Mouse (Mus musculus) bone marrow macrophage, adult 2 months (primary cell): ENCODE results near the gene Npas3. TPM values are rescaled to one million over a fixed set of nuclear protein-coding genes. Genes with fewer than 3 reads are reported as not detected.

ENCODE experiments used
- H3K27ac ChIP-seq: 2 replicates; pipeline ENCODE4 v1.5.1; 2012; ENCODE audit warnings: low read depth, low read length; ENCODE audit not compliant: insufficient read depth
- H3K4me1 ChIP-seq: 2 replicates; pipeline ENCODE4 v1.6.1; 2012; ENCODE audit warnings: low read length; ENCODE audit not compliant: control insufficient read depth, insufficient read depth
- H3K4me3 ChIP-seq: 2 replicates; pipeline ENCODE4 v1.5.1; 2012; ENCODE audit warnings: mild to moderate bottlenecking, low read length, moderate library complexity; ENCODE audit not compliant: insufficient read depth
- CTCF ChIP-seq: IDR thresholded peaks from 2 replicates; pipeline ENCODE4 v1.5.1; 2012; ENCODE audit warnings: low read depth, mild to moderate bottlenecking, low read length, moderate library complexity
- POLR2A ChIP-seq: IDR thresholded peaks from 2 replicates; pipeline ENCODE4 v1.6.1; 2012; ENCODE audit warnings: mild to moderate bottlenecking, low read depth, low read length, borderline replicate concordance
- polyA plus RNA-seq: library from polyadenylated mRNA; stranded (reverse); fragments of >200 nt; gene quantifications from 2 replicates; pipeline ENCODE4 v1.2.4, GENCODE M21; 2012; ENCODE audit not compliant: missing spikeins, insufficient read depth, insufficient read length

The Npas3 gene
- polyA plus RNA-seq, 1 experiment, result not detected

DNA sequence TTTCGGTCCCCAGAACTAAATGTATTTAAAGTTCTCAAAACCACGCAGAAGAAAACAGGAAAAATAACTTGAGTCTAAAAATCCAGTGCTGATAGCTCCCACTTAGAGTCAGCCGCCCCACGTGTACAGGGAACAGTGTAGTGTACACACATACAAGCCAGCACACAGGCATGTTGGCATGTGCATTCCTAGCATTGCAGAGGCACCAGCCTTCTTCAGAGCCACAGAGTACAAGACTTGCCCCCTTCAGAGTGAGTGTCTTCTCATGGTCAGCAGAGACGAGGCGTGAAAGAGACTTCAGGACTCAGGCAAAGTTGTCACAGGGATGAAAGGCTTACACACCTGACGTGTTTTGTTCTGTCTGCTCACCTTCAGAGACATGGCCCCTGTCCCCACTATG, 565.8 kb downstream of the Npas3 start:
- H3K4me3 ChIP-seq, result no peak overlapping the region
- TF ChIP-seq POLR2A (no peak), CTCF (no peak)
- no peaks in the 10 kb centered on the region for H3K4me1 ChIP-seq
- H3K27ac ChIP-seq, result no peak overlapping the region

DNA sequence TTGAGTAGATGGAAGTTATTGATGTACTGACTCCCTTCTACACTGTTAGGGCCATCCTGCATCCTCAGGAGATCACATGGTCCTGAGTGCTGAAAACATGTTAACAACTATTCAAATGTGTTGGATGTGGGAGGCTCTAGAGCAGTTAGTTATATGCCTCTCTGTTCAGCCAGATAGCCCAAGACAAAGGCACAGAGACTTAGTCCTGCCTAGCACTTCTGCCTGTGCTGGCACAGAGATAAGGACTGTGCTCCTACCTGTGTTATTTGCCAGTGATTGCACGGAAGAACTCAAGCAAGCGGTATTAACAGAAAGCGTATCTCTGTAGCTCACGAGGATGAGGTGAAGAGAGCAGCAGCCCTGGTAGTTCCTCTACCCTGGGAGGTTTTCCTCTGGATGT, 571.5 kb downstream of the Npas3 start:
- TF ChIP-seq POLR2A, result no peak
- TF ChIP-seq CTCF, result no peak
- H3K4me1 ChIP-seq, result no peaks in the 10 kb centered on the region
- H3K4me3 ChIP-seq, result no peak overlapping the region
- no peak overlapping the region for H3K27ac ChIP-seq

- no peak overlapping the region for H3K4me3 ChIP-seq
- TF ChIP-seq POLR2A, result no peak
- no peak for TF ChIP-seq CTCF
These were observed 574.4 kb downstream of the Npas3 start for GRCm38 (mm10) chr12:53822881-53823280.

GRCm38 (mm10) chr12:53825251-53825650, 576.8 kb downstream of the Npas3 start:
- no peak overlapping the region for H3K27ac ChIP-seq
- TF ChIP-seq POLR2A (no peak), CTCF (no peak)

More at GRCm38 (mm10) chr12:53822881-53823280, 574.4 kb downstream of the Npas3 start:
- H3K27ac ChIP-seq, result no peak overlapping the region
- no peaks in the 10 kb centered on the region for H3K4me1 ChIP-seq

DNA sequence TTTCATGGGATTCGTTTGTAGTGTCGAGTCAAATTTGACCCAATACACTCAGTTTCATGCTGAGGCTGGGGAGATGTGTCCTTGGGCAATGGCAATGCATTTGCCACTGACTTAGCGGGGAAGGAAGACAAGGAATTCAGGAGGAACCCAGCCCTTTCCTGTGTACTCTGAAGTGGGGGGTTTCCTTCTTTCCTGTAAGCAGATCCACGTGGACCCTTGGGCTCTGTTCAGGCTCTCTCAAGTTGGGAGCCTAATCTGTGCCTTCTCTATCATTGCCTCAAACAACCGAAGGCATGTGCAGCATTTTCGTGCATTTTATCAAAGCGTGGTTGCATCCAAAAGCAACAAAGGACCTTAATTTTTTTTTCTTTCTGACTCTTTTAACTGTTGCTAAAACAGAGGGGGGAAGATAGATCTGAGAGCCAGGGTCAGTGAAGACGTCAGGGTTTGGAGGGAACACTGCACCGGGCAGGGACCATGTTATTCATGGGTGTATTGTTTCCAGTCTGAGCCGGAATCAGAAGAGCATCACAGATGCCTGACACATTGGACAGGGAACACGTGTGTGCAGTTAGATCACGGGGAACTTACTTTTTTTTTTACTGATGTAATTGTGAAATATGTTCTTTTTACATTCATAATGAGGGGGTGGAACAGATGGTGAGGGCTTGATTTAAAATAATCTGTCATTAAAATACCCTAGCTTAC, 577.6 kb downstream of the Npas3 start:
- TF ChIP-seq CTCF (no peak), POLR2A (no peak)
- no peak overlapping the region for H3K4me3 ChIP-seq
- H3K27ac ChIP-seq, result no peak overlapping the region
- H3K4me1 ChIP-seq, result no peaks in the 10 kb centered on the region

More at GRCm38 (mm10) chr12:53825251-53825650, 576.8 kb downstream of the Npas3 start:
- Histone ChIP-seq H3K4me3 (no peak overlapping the region), H3K4me1 (no peaks in the 10 kb centered on the region)

- TF ChIP-seq POLR2A (no peak), CTCF (no peak)
These were observed 578.3 kb downstream of the Npas3 start for GRCm38 (mm10) chr12:53826812-53827211.

DNA sequence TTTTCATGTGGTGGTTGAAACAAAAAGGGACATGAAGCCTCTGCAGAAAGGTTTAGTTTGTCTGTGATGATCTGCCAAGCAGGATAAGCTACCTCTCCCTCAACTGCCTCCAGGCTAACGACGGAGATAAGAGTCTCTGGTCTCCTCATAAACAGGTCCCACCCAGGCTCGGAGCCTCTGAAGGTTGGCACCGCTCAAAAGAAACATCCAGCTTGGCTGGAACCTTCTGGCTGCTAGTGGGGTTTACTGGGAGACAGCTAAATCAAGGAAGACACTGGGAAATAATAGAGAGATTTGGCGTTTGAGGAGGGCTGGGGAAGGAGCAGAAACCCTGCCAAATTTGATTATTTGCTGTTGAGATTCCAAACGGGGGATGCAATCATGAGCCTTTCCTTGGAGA, 584.1 kb downstream of the Npas3 start:
- no peaks in the 10 kb centered on the region for H3K4me1 ChIP-seq
- H3K27ac ChIP-seq, result no peak overlapping the region
- no peak for TF ChIP-seq CTCF
- TF ChIP-seq POLR2A, result no peak
- no peak overlapping the region for H3K4me3 ChIP-seq

More at GRCm38 (mm10) chr12:53826812-53827211, 578.3 kb downstream of the Npas3 start:
- Histone ChIP-seq H3K4me3 (no peak overlapping the region), H3K27ac (no peak overlapping the region), H3K4me1 (no peaks in the 10 kb centered on the region)

- no peak overlapping the region for H3K27ac ChIP-seq
- no peak overlapping the region for H3K4me3 ChIP-seq
- no peaks in the 10 kb centered on the region for H3K4me1 ChIP-seq
- no peak for TF ChIP-seq CTCF
- no peak for TF ChIP-seq POLR2A
These were observed 584.9 kb downstream of the Npas3 start for GRCm38 (mm10) chr12:53833348-53833747.

DNA sequence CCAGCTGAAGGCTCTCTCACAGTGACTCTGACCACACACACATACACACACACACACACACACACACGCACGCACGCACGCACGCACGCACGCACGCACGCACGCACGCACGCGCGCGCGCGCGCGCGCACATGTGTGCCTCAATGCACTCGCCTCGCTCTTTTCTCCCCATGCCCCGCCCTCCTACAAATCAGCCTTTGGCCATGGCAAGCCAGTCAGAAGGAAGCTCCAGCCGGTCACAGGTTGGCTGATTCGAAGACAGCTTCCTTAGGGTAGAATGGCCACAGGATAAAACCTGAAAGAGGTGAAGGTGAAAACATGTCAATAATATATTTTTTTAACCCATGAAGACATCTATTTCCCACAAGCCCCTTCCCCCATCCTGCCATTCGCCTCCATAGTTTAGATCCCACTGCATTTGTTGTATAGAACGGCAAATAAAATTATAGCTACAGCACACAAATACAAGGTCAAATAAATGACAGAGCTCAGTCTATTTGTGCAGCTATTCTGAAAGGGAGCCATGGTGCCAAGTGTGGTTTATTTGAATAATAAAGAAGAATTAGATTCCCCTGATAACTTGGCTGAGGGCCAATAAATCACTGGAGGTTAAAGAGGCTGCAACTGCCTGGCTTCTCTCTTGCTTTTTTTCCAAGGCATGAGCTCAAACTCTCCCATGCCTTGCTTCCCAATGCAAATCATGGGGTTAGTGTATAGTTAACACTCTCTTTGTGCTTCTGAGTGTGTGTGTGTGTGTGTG, 587.7 kb downstream of the Npas3 start:
- TF ChIP-seq POLR2A (no peak), CTCF (no peak)
- Histone ChIP-seq H3K27ac (no peak overlapping the region), H3K4me1 (no peaks in the 10 kb centered on the region), H3K4me3 (no peak overlapping the region)

DNA sequence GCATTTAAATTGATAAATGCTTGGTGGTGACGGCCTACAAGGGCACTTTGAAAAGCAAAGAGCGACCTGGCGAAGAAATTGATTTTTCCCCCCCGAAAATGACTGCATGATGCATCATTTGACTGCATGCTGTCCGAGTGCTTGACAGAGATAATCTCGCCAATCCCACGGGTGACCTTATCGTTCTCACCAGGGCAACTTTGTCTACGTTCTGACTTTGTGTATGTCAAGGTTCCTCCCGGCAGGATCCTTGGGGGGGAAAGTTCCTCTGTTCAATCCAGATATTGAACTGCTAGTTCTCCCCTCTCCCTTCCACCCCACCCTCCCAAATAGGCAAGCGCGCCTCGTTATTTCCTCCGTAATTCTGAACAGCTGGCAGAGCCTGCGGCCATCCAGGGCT, 588.9 kb downstream of the Npas3 start:
- no peak for TF ChIP-seq CTCF
- no peak for TF ChIP-seq POLR2A
- no peaks in the 10 kb centered on the region for H3K4me1 ChIP-seq
- no peak overlapping the region for H3K27ac ChIP-seq
- no peak overlapping the region for H3K4me3 ChIP-seq

GRCm38 (mm10) chr12:53838541-53838940, 590.1 kb downstream of the Npas3 start:
- no peak overlapping the region for H3K27ac ChIP-seq

More at GRCm38 (mm10) chr12:53838541-53838940, 590.1 kb downstream of the Npas3 start:
- no peak for TF ChIP-seq CTCF
- no peak overlapping the region for H3K4me3 ChIP-seq
- no peaks in the 10 kb centered on the region for H3K4me1 ChIP-seq
